Mouse (Mus musculus) CH12.LX (cell line): Measurements from ENCODE around the gene Tspan3.
A peak's percentile ranks its signal among the peaks of the same experiment; 100 is the strongest.

Experiments used
- CHD2 ChIP-seq: IDR thresholded peaks from 2 replicates; pipeline ENCODE4 v1.6.1; 2011; ENCODE audit warnings: low read length, improper control_type of control experiment
- E2F4 ChIP-seq: IDR thresholded peaks from 2 replicates; pipeline ENCODE4 v1.6.1; 2011; ENCODE audit warnings: low read depth, low read length, improper control_type of control experiment; ENCODE audit not compliant: insufficient replicate concordance

GRCm38 (mm10) chr9:56133970-56134369 is 31.3 kb downstream of the Tspan3 start:
- TF ChIP-seq E2F4 = no peak
- 0 out of 2 replicates have a peak, but pooled peaks have one; percentile 20 for TF ChIP-seq CHD2
